Mouse (Mus musculus) hindbrain, embryonic 16.5 days (tissue): ENCODE results near the gene H2afj. TPM values are rescaled to one million over a fixed set of nuclear protein-coding genes. Genes with fewer than 3 reads are reported as not detected.
"Not testable (repeated sequence)": the region's sequence is repeated elsewhere in the genome, so short reads cannot be mapped to it uniquely, and the experiment has no call there.

Experiments
- ATAC-seq: fragments of 200-750 bp; cut with Nextera tagmentation; 2 replicates; pipeline ENCODE4 v1.8.0; 2017; ENCODE audit warnings: moderate TSS enrichment, moderate library complexity
- H3K27ac ChIP-seq: fragments of 300-500 bp; sonication (generic); 2 replicates; pipeline ENCODE4 v1.5.1; 2014; ENCODE audit warnings: low read depth, mild to moderate bottlenecking, control low read depth, low read length, moderate library complexity
- H3K27me3 ChIP-seq: fragments of 300-500 bp; sonication (generic); replicated peaks from 2 replicates; pipeline ENCODE4 v1.6.1; 2014; ENCODE audit warnings: low read length; ENCODE audit not compliant: control insufficient read depth, insufficient read depth
- H3K36me3 ChIP-seq: fragments of 300-500 bp; sonication (generic); 2 replicates; pipeline ENCODE4 v1.6.1; 2014; ENCODE audit warnings: mild to moderate bottlenecking, low read length, moderate library complexity, mixed read lengths; ENCODE audit not compliant: control insufficient read depth, insufficient read depth
- H3K4me1 ChIP-seq: fragments of 300-500 bp; sonication (generic); 2 replicates; pipeline ENCODE4 v1.6.1; 2014; ENCODE audit warnings: low read depth, low read length; ENCODE audit not compliant: control insufficient read depth, insufficient read depth
- H3K4me2 ChIP-seq: fragments of 300-500 bp; sonication (generic); 2 replicates; pipeline ENCODE4 v1.6.1; 2014; ENCODE audit warnings: mild to moderate bottlenecking, low read length, control low read depth, moderate library complexity
- H3K4me3 ChIP-seq: fragments of 300-500 bp; sonication (generic); 2 replicates; pipeline ENCODE4 v1.5.1; 2014; ENCODE audit warnings: mild to moderate bottlenecking, low read length, control low read depth, moderate library complexity
- H3K9ac ChIP-seq: fragments of 300-500 bp; sonication (generic); 2 replicates; pipeline ENCODE4 v1.6.1; 2014; ENCODE audit warnings: low read depth, mild to moderate bottlenecking, control low read depth, low read length, moderate library complexity
- H3K9me3 ChIP-seq: fragments of 300-500 bp; sonication (generic); 2 replicates; pipeline ENCODE4 v1.6.1; 2014; ENCODE audit warnings: mild to moderate bottlenecking, low read length, moderate library complexity; ENCODE audit not compliant: control insufficient read depth
- WGBS: fragments of 180-500 bp; shearing (Covaris S2); extraction: QIAGEN DNeasy Blood & Tissue Kit; methylation state at CpG from one replicate; pipeline ENCODE4 v1.1.7; 2014; 5-methylcytosine and 5-hydroxymethylcytosine counted together
- polyA plus RNA-seq: library from polyadenylated mRNA; unstranded; fragments of >200 nt; fragmentation: Nextera tagmentation; extraction: Ambion mirVana; gene quantifications from 2 replicates; pipeline ENCODE4 v1.2.1, GENCODE M21; 2015

H2afj gene
- polyA plus RNA-seq, 1 experiment from 2014 or later, result 104 TPM

DNA sequence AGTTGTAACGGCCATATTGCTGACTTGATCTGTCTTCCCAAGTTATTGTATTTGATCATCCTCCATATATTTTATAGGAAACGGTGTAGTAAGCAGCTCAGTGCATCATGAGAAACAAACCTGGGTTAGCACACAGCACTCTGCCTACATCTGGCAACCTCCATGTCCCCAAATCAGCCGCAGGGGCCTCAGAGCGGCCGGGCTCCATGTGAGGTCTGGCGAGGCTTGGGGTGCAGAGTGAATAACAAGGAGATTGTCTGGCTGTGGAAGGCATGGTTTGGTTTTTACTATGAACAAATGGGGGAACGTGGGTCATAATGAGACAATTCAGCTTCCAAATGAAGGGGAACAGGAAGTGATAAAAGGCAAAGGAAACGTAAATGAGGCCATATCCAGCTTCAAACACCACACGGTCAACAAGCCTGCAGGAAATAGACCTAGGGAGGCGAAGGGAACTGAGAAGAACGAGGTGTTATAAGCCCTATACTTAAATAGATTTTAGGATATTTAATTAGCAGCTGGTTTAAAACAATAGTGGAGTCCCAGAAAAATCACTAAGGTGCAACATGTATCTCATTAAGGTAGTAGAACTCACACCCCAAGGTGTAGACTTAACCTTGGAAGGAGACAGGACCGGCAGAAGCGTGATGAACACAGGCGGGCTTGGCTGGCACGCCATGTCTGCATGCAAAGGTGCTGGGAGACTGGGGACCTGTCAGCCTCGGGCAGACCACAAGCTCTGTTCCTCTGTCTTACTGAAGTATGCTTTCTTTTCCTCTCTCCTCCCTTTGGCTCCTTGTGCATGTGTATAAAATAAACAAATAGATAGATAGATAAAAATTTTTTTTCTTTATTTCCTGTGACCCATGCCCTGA is 14.9 kb upstream of the H2afj start:
- Histone ChIP-seq H3K9me3 (no peaks in the 10 kb centered on the region), H3K4me2 (peak overlapping the region; percentile 69), H3K36me3 (no peaks in the 10 kb centered on the region), H3K4me3 (peak overlapping the region; percentile 32), H3K27ac (no peak overlapping the region), H3K27me3 (no peaks in the 10 kb centered on the region), H3K4me1 (peaks cover 9% of the 10 kb centered on the region), H3K9ac (no peak overlapping the region)
- 32% methylated on average over 16 of the region's 16 CpGs for whole genome bisulfite sequencing
- ATAC-seq, result no peak

DNA sequence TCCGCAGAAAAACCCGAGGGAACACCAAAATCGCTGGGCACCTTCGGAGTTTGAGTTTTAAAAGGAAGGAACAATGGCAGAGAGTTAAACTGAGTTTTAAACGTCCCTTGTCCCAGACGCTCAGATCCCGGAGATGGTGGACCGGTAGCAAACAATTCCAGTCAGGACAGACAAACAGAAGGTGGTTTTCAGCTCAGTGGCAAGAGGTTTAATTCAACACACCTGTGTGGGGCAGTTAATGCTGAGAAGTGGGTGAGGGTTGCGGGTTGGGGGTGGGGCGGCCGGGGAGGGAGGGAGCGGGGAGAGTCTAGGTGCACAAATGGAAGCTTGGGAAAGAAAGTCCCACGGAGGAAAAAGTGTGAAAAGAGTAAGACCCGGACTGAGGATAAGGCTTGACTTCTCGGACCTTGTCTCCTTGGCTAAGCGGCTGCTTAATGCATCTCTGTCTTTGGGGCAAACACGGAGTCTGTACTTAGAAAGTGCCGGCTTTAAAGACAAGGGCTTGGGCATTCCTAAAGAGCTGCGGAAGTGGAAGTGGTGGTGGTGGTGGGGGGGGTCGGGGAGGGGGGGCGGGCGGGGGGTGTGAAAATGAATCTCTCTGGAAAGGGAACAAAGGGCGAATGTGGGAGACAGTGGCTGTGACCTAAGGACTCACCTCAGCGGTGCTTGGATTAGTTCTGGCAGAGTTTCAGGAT is 14.1 kb upstream of the H2afj start:
- Histone ChIP-seq H3K9me3 (no peaks in the 10 kb centered on the region), H3K4me3 (peak overlapping the region; percentile 32), H3K27ac (no peak overlapping the region), H3K9ac (peak overlapping the region; percentile 6; the same call in 1 of the 2 replicates), H3K4me2 (peak overlapping the region; percentile 69), H3K27me3 (no peaks in the 10 kb centered on the region), H3K36me3 (no peaks in the 10 kb centered on the region), H3K4me1 (peaks cover 9% of the 10 kb centered on the region)
- peak; percentile 48; the same call in 1 of the 2 replicates for ATAC-seq
- WGBS, result under 1% methylated on average over 21 of the region's 24 CpGs

DNA sequence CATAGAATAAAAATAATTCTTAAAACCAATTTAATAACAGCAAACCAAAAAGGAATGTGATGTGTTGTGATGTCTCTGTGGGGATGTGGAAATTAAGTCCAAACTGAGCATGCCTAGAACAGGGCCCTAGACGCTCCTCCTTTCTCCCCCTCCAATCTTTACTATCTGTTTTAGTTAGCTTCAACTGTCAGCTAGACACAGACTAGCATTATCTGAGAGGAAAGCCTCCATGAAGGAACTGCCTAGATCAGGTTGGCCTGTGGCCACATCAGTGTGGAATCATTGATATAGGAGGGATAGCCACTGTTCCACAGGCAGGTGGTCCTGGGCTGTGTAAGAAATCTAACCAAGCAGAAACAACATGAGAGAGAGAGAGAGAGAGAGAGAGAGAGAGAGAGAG is 12.9 kb upstream of the H2afj start:
- H3K9me3 ChIP-seq, result no peaks in the 10 kb centered on the region
- no peak overlapping the region for H3K9ac ChIP-seq
- H3K36me3 ChIP-seq, result no peaks in the 10 kb centered on the region
- ATAC-seq, result no peak
- no peak overlapping the region for H3K4me3 ChIP-seq
- H3K27ac ChIP-seq, result no peak overlapping the region
- peaks cover 9% of the 10 kb centered on the region for H3K4me1 ChIP-seq
- no peaks in the 10 kb centered on the region for H3K27me3 ChIP-seq
- WGBS, result 53% methylated on average over 1 of the region's 1 CpGs
- no peak overlapping the region for H3K4me2 ChIP-seq

DNA sequence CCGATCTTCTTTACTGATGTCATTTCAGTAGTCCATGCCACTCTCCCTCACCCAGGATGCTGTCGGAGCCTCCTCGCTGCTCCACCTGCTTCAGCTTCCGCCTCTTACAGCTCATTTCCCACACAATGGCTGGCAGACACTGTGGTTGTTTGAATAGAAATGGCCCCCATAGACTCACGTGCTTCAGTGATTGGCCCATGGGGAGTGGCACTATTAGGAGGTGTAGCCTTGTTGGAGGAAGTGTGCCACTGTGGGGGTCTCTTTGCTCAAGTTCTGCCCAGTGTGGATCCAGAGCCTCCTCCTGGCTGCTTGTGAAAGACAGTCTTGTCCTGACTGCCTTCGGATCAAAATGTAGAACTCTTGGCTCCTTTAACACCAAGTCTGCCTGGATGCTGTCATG is 12.2 kb upstream of the H2afj start:
- Histone ChIP-seq H3K4me3 (no peak overlapping the region), H3K4me2 (no peak overlapping the region), H3K27me3 (no peaks in the 10 kb centered on the region), H3K27ac (no peak overlapping the region), H3K9me3 (no peaks in the 10 kb centered on the region), H3K36me3 (no peaks in the 10 kb centered on the region), H3K9ac (no peak overlapping the region), H3K4me1 (peaks cover 9% of the 10 kb centered on the region)
- 56% methylated on average over 6 of the region's 6 CpGs for WGBS
- ATAC-seq, result no peak

DNA sequence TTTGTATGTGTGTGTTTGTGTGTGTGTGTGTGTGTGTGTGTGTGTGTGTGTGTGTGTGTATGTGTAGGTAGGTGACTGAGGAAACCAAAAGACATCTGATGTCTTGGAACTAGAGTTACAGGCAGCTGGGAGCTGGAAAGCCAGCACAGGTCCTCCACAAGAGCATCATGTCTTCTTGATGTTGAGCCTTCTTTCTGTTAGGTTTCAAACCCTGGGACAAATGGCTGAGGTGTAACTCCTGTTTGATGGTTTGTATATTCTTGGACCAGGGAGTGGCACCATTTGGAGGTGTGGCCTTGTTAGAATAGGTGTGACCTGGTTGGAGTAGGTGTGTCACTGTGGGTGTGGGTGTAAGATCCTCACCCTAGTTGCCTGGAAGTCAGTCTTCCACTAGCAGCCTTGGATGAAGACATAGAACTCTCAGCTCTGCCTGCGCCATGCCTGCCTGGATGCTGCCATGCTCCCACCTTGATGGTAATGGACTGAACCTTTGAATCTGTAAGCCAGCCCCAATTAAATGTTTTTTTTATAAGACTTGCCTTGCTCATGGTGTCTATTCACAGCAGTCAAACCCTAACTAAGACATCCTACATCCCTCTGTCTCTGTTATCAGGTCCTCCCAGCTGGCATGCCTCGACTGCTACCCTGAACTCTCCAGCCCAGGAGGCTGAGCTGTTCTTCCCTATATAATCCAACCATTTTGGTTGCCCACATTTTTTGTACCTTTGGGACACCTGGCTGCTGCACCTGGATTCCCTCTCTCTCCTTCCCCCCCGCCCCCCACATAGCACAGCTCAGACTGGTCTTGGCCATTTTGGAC is 10.0 kb upstream of the H2afj start:
- H3K4me2 ChIP-seq, H3K27ac ChIP-seq, H3K36me3 ChIP-seq, H3K4me3 ChIP-seq, H3K9me3 ChIP-seq, H3K9ac ChIP-seq, H3K27me3 ChIP-seq, ATAC-seq: not testable (repeated sequence)
- peaks cover 12% of the 10 kb centered on the region for H3K4me1 ChIP-seq
- 86% methylated on average over 3 of the region's 3 CpGs for WGBS

DNA sequence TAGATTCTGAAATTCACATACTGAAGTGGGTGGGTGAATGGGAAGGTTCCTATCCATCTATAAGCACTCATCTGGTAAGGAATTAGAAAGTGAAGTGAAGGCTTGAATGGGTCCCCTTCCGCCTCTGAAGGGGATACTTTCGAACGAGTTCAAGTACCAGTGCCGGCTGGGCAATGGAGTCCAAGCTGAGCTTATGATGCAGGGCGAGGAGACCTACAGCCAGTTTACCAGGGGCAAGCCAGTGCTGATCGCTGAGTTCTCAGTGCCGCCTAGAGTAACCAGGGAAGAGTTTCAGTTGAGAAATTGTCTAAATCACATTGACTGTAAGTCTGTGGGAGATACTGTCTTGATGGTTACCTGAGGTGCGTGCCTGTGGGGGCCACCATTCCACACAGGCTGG is 7.3 kb upstream of the H2afj start:
- Histone ChIP-seq H3K36me3 (no peaks in the 10 kb centered on the region), H3K9ac (no peak overlapping the region), H3K27me3 (no peaks in the 10 kb centered on the region), H3K27ac (no peak overlapping the region), H3K4me3 (no peak overlapping the region), H3K9me3 (no peaks in the 10 kb centered on the region), H3K4me1 (peaks cover 11% of the 10 kb centered on the region), H3K4me2 (no peak overlapping the region)
- no peak for ATAC-seq
- WGBS, result 92% methylated on average over 8 of the region's 8 CpGs

DNA sequence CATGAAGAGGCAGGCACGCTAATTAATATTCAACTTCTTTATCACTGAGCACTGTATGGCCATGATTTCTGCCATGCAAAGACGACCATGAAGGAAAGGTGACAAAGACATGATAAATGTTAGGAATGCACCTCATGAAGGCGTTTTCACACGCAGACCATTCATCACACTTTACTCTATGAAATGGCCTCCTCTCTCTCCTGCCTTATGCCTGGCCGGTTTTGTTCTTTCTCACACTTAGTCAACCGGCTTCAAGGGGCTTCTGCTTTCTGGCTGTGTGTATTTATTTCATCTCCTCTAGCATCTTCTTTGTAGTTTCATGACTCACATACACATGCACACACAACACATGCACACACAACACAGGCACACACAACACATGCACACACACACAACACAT is 6.8 kb upstream of the H2afj start:
- Histone ChIP-seq H3K27ac (no peak overlapping the region), H3K4me3 (no peak overlapping the region), H3K36me3 (no peaks in the 10 kb centered on the region), H3K4me1 (peaks cover 11% of the 10 kb centered on the region), H3K4me2 (no peak overlapping the region), H3K9me3 (no peaks in the 10 kb centered on the region), H3K9ac (no peak overlapping the region), H3K27me3 (no peaks in the 10 kb centered on the region)
- 87% methylated on average over 6 of the region's 6 CpGs for WGBS
- ATAC-seq, result no peak

DNA sequence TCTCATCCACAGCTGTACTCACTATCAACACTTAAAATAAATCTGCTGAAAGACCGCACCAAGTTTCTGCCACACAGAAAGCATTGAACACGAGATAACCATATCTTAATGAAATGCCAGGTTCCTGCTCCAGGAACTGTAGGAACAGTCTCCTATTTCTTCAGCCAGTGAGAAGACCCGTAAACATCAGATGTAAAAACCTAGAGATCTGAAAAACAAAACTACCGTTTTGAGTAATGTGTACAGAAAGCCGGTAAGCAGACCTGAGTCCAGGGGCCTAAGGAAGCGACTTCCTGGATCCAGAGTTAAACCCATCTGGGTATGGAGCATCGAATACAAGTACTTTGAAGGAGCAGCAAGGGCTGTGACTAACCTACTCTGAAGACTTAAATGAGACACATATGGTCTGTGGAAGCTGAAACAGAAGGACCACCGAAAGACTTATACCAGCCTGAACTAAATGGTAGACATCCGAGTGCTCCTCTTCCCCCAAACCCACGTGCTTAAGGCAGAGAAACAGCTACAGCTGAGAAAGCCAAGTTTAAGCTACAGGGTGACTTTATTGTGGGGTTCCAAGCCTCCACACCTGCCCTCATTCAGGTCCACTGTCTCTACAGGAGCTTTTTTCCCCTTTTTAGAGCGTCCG is 4.8 kb upstream of the H2afj start:
- peaks cover 15% of the 10 kb centered on the region for H3K4me1 ChIP-seq
- ATAC-seq, result peak; percentile 12; the same call in 1 of the 2 replicates
- no peaks in the 10 kb centered on the region for H3K27me3 ChIP-seq
- peak overlapping the region; percentile 91 for H3K4me2 ChIP-seq
- WGBS, result 21% methylated on average over 12 of the region's 12 CpGs
- no peaks in the 10 kb centered on the region for H3K36me3 ChIP-seq
- H3K27ac ChIP-seq, result peak overlapping the region; percentile 100
- peak overlapping the region; percentile 74 for H3K4me3 ChIP-seq
- peak overlapping the region; percentile 92 for H3K9ac ChIP-seq
- H3K9me3 ChIP-seq, result no peaks in the 10 kb centered on the region
